Mouse (Mus musculus) thymus, postnatal 10 days (tissue): ENCODE measurements at regions not wholly inside any gene's neighbourhood (a gene's known extent, or its start where the extent isn't known, plus 50 kb on each side); places are given as distances from the start of the nearest gene placed in this dataset.
"Not testable (repeated sequence)": the region's sequence is repeated elsewhere in the genome, so short reads cannot be mapped to it uniquely, and the experiment has no call there.

Experiments
- DNase-seq, 2 experiments: peaks; one replicate each; pipeline ENCODE4 v3.0.0; 2021; ENCODE audit warnings: low spot score in 2 of 2

DNA sequence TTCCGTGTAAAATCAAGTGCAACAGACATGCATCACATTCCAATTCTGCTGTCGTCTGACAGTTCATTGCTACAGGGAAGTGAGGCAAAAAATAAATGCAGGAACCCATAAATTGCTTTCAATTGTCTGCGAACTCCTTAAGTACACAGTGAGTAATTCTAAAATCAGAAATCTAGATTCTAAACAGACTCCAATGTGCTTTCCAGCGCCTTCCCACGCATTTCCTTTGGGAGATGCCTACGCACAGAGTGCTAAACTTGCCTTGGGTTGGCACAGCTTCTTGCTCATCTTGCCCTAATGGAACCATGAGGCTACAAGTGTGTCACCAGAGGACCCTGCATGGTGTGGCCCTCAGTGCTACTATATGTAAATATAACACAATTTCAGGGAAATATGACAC lies 212.6 kb downstream of the Samd5 start:
- no peak for DNase-seq

GRCm38 (mm10) chr10:9459145-9459544 lies 215.9 kb downstream of the Samd5 start:
- no peak for DNase-seq

GRCm38 (mm10) chr10:9458466-9458865 lies 216.5 kb downstream of the Samd5 start:
- no peak for DNase-seq

- no peak for DNase-seq
Measured at GRCm38 (mm10) chr10:9457222-9457621, 217.8 kb downstream of the Samd5 start.

DNA sequence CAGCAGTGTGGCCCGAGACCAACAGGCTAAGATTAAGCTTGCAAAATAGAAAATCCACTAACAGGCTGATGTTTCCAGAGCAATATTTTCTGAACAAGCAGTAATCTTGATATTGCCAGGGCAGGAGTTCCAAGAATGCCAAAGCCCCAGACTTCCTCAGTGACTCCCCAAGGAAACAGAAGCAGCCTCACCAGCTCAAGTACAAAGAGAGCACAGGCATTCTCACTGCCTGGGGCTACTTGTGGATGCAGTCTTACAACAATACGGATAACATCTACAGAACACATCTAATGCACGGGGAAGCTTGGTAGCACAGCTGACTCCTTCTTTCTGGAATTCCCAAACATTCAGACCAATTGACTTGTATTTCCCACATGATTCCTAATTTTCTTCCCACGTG lies 235.9 kb downstream of the Samd5 start:
- DNase-seq: no peak

GRCm38 (mm10) chr10:9438366-9438765 lies 236.6 kb downstream of the Samd5 start:
- DNase-seq: no peak

- DNase-seq: no peak
Measured at GRCm38 (mm10) chr10:9429085-9429484, 245.9 kb downstream of the Samd5 start.

DNA sequence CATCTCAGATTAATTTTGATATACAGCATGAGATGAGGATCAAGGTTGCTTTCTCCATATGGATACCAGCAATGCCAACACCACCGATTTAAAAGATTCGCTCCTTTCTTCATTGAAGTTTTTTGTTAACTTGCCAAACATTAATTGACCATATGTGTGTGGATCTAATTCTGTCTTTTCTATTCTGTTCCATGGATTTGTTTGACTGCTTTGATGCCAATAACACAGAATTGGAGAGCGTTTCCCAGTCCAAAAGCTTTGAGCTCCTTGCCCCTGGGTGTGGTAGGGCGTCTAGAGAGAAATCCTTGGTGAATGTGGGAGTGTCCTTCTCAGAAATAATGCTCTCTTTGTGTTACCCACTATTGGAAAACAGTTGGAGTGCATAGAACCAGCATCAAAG lies 254.3 kb downstream of the Samd5 start:
- no peak for DNase-seq

DNA sequence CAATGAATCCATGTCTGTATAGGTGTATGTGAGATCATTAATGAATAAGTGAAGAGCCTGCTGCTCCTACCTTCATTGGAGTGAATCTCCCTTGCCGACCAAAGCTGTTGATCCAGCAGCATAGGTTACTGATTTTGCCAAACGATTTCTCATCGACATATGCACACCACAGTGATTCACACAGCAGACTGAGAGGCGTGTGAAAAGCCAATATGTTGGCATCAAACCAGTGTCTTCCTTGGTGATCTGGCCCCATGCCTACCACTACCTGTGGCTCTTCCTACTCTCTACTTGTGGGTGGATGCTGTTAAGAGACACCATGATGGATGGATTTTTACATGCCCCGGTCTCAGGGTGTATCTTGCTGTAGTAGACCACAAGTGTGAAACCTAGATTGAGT lies 258.3 kb downstream of the Samd5 start:
- DNase-seq: no peak

DNA sequence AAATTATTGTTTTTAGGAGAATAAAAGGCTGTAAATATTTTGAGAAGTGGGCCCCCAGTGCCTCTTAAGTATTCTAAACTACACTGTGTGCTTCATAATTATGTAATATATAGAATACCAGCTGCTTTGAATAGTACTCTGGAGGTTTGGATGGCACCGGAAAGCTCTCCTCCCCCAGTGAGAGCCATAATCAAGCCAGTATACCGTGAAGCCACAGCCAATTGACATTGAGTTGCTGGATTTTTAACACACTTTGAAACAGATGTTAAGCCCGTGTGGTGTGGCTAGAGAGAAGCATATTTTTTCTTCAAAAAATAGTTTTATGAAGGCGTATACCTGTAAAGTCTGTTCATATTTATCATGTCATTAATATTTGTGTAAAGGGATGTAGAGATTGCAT lies 268.9 kb downstream of the Samd5 start:
- DNase-seq: no peak

DNA sequence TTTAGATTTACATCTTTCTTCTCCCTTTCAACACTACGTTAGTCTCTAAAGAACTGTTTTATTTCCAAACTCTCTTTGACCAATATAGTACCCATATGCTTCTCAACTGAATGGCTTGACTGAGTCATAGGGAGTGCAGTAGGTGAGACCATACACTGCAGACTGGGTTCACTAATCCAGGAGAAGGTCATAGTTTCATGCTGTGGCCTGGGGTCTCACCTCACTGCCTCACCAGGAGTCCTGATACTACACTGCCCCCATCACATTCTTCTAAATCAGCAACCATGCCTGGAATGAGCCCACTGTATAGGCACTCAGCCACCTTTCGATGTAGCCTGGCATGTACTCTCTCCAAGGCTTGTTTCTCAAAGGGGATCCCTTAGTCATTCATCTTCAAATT lies 269.6 kb downstream of the Samd5 start:
- no peak for DNase-seq

GRCm38 (mm10) chr10:9404963-9405362 lies 270.0 kb downstream of the Samd5 start:
- no peak for DNase-seq

GRCm38 (mm10) chr10:9400911-9401617 lies 273.9 kb downstream of the Samd5 start:
- no peak for DNase-seq

DNA sequence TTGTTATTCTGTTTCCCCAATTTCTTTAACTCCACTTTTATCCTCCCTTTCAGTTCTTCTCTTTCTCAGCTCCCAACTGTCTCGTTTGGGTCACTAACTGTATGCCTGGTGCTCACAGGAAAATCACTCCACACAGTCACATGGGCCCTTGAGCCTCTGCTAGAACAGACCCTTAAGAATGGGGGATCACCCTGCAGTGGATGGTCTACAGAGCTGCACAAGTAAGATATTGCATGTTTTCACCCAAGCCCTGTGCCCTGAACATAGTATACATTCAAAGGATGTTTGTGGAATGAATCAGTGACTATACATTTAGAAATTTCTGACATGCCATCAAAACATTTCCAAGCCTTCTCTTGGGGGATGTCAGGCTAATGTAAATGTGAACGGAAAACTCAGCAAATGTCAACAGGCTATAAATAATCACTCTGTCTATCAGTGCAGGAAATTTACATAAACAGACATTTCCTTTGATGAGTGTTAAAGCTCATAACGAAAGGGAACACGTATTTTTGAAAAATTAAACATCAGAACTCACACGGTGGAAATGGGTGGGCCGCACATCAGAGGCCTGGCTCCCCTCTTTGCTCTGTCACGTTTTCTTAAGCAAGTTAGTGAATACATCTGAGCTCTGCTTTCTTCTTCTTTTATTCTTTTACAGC lies 297.4 kb downstream of the Samd5 start:
- no peak for DNase-seq

GRCm38 (mm10) chr10:9362306-9362865 lies 312.6 kb downstream of the Samd5 start:
- no peak for DNase-seq

- no peak for DNase-seq
Measured at GRCm38 (mm10) chr10:9338207-9338801, 336.7 kb downstream of the Samd5 start.

DNA sequence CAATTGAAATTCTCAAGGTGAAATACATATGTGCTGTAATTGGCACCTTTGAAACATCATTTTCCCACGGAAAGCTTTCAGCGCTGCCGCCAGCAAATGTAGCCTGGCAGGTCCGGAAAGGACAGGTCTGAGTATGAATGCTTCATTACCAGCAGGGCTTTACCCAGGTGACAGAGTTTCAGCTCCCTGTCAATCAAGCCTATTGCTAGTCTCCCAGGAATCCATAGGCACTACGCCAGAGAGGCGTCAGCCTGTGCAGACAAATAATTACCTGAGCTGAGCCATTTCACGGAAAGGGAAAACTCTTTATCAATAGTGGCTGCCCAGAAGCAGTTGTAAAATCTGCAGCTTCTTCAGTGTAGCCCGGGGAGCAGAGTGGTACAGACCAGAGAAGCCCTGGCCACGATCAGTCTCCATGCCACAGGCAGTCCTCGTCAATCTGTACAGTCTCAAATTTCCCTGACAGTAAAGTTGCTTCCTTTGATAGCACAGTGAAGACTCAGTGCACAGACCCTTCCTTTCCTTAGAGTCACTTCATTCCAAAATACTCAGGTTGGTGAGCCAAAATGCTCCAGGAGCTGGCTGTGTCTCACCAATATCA lies 340.7 kb downstream of the Samd5 start:
- DNase-seq: no peak

- no peak for DNase-seq
Measured at GRCm38 (mm10) chr10:9331694-9332093, 343.3 kb downstream of the Samd5 start.

- DNase-seq: no peak
Measured at GRCm38 (mm10) chr10:9328324-9328723, 346.7 kb downstream of the Samd5 start.

- not testable (repeated sequence) for DNase-seq
Measured at GRCm38 (mm10) chr10:9327881-9328280, 347.1 kb downstream of the Samd5 start.

GRCm38 (mm10) chr10:9312326-9312725 lies 362.7 kb downstream of the Samd5 start:
- no peak for DNase-seq

DNA sequence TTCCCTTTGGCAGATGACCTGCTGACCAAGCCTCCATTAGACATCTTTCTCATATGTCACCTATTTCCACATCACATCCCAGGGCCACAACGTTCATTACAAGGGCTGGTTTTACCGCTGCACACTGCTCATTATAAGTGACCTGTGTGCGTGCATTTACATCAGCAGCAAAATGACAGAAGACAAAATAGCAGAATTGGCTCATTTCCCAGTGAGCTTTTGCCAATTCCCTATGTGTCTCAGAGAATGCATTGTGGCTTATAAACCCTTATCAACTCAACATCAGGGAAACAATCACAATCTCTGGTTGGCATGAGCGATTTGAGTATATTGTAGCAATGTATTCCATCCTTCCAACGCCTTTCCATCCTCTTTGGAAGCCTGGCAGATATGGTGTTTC lies 364.7 kb downstream of the Samd5 start:
- DNase-seq: no peak
